Mouse (Mus musculus) MEL (cell line): ENCODE results near the gene Mrps23. TPM values are rescaled to one million over a fixed set of nuclear protein-coding genes. Genes with fewer than 3 reads are reported as not detected.

Source experiments
- DNase-seq: peaks from one replicate; pipeline ENCODE4 v3.0.0; 2011; ENCODE audit warnings: low read depth, low spot score
- H3K27ac ChIP-seq: 2 replicates; pipeline ENCODE4 v1.5.1; 2012; ENCODE audit warnings: low read depth, mild to moderate bottlenecking, control low read depth, low read length, moderate library complexity; ENCODE audit not compliant: control insufficient read depth
- H3K27me3 ChIP-seq, 2 experiments: fragments of 150-350 bp in 1 of 2; sonication (generic) in 1 of 2; 2 replicates each; pipeline ENCODE4 v1.6.1; 2012; ENCODE audit warnings: low read length in 2 of 2, mild to moderate bottlenecking in 2 of 2, improper control_type of control experiment in 1 of 2, moderate library complexity in 1 of 2; ENCODE audit not compliant: insufficient read depth in 2 of 2, control insufficient read depth in 1 of 2
- H3K36me3 ChIP-seq, 2 experiments: 2 replicates each; pipeline ENCODE4 v1.6.1; 2012 to 2014; ENCODE audit warnings: low read length in 2 of 2, improper control_type of control experiment in 1 of 2, inconsistent platforms in 1 of 2, mild to moderate bottlenecking in 1 of 2; ENCODE audit not compliant: insufficient read depth in 2 of 2, control insufficient read depth in 1 of 2
- H3K4me1 ChIP-seq, 2 experiments: fragments of 150-350 bp in 1 of 2; sonication (generic) in 1 of 2; 2 replicates each; pipeline ENCODE4 v1.6.1; 2012; ENCODE audit warnings: low read length in 2 of 2, improper control_type of control experiment in 1 of 2, mild to moderate bottlenecking in 1 of 2; ENCODE audit not compliant: insufficient read depth in 2 of 2, control insufficient read depth in 1 of 2
- H3K4me3 ChIP-seq, 2 experiments: fragments of 150-350 bp in 1 of 2; sonication (generic) in 1 of 2; 2 replicates each; pipeline ENCODE4 v1.5.1; 2012; ENCODE audit warnings: low read depth in 2 of 2, low read length in 2 of 2, mild to moderate bottlenecking in 2 of 2, moderate library complexity in 2 of 2, control low read depth in 1 of 2, improper control_type of control experiment in 1 of 2; ENCODE audit not compliant: control insufficient read depth in 1 of 2, insufficient read depth in 1 of 2
- H3K79me2 ChIP-seq: 2 replicates; pipeline ENCODE4 v1.6.1; 2012; ENCODE audit warnings: mild to moderate bottlenecking, low read length, moderate library complexity; ENCODE audit not compliant: control insufficient read depth, poor library complexity, insufficient read depth
- H3K9ac ChIP-seq: 2 replicates; pipeline ENCODE4 v1.6.1; 2012; ENCODE audit warnings: low read depth, mild to moderate bottlenecking, control low read depth, low read length, moderate library complexity; ENCODE audit not compliant: control insufficient read depth, poor library complexity, severe bottlenecking
- H3K9me3 ChIP-seq: fragments of 150-350 bp; sonication (generic); replicated peaks from 2 replicates; pipeline ENCODE4 v1.6.1; 2012; ENCODE audit warnings: mild to moderate bottlenecking, low read length, improper control_type of control experiment, moderate library complexity; ENCODE audit not compliant: insufficient read depth
- CHD1 ChIP-seq: IDR thresholded peaks from 2 replicates; pipeline ENCODE4 v1.6.1; 2012; ENCODE audit warnings: low read depth, mild to moderate bottlenecking, inconsistent platforms, low read length, improper control_type of control experiment
- CTCF ChIP-seq, 3 experiments: IDR thresholded peaks in 2 of 3; conservative IDR thresholded peaks in 1 of 3; 2 replicates each; pipeline ENCODE4 v1.5.1; 2011 to 2012; ENCODE audit warnings: low read length in 3 of 3, low read depth in 2 of 3, mild to moderate bottlenecking in 2 of 3, improper control_type of control experiment in 1 of 3, inconsistent platforms in 1 of 3, mixed read lengths in 1 of 3, moderate library complexity in 1 of 3; ENCODE audit not compliant: control insufficient read depth in 1 of 3, insufficient read depth in 1 of 3, poor library complexity in 1 of 3, severe bottlenecking in 1 of 3
- E2F4 ChIP-seq: IDR thresholded peaks from 2 replicates; pipeline ENCODE4 v1.6.1; 2011; ENCODE audit warnings: low read depth, low read length, improper control_type of control experiment, borderline replicate concordance
- ELF1 ChIP-seq: IDR thresholded peaks from 2 replicates; pipeline ENCODE4 v1.6.1; 2014; ENCODE audit warnings: low read depth, mild to moderate bottlenecking, inconsistent platforms, low read length, improper control_type of control experiment, moderate library complexity
- EP300 ChIP-seq, 2 experiments: IDR thresholded peaks; 2 replicates each; pipeline ENCODE4 v1.6.1; 2011; ENCODE audit warnings: improper control_type of control experiment in 2 of 2, low read length in 2 of 2, low read depth in 1 of 2, mild to moderate bottlenecking in 1 of 2
- GATA1 ChIP-seq: IDR thresholded peaks from 2 replicates; pipeline ENCODE4 v1.6.1; 2011; ENCODE audit warnings: low read depth, low read length, improper control_type of control experiment
- JUND ChIP-seq: IDR thresholded peaks from 2 replicates; pipeline ENCODE4 v1.6.1; 2011; ENCODE audit warnings: low read depth, mild to moderate bottlenecking, improper control_type of control experiment, low read length
- MAFK ChIP-seq: IDR thresholded peaks from 2 replicates; pipeline ENCODE4 v1.6.1; 2011; ENCODE audit warnings: low read depth, mild to moderate bottlenecking, low read length, improper control_type of control experiment, borderline replicate concordance
- MAX ChIP-seq: IDR thresholded peaks from 2 replicates; pipeline ENCODE4 v1.6.1; 2011; ENCODE audit warnings: low read length, improper control_type of control experiment
- MAZ ChIP-seq: IDR thresholded peaks from 2 replicates; pipeline ENCODE4 v1.6.1; 2012; ENCODE audit warnings: low read depth, mild to moderate bottlenecking, inconsistent platforms, low read length, improper control_type of control experiment
- MEF2A ChIP-seq: IDR thresholded peaks from 2 replicates; pipeline ENCODE4 v1.6.1; 2014; ENCODE audit warnings: low read depth, mild to moderate bottlenecking, inconsistent platforms, low read length, improper control_type of control experiment; ENCODE audit not compliant: poor library complexity, insufficient replicate concordance, severe bottlenecking; ENCODE audit errors: extremely low read depth
- MYB ChIP-seq: IDR thresholded peaks from 2 replicates; pipeline ENCODE4 v1.6.1; 2011; ENCODE audit warnings: mild to moderate bottlenecking, low read depth, low read length, improper control_type of control experiment
- MYC ChIP-seq: IDR thresholded peaks from 2 replicates; pipeline ENCODE4 v1.6.1; 2011; ENCODE audit warnings: low read depth, mild to moderate bottlenecking, low read length, improper control_type of control experiment, moderate library complexity
- NELFE ChIP-seq: IDR thresholded peaks from 2 replicates; pipeline ENCODE4 v1.6.1; 2011; ENCODE audit warnings: low read depth, low read length, improper control_type of control experiment
- POLR2A ChIP-seq, 2 experiments: IDR thresholded peaks; 2 replicates each; pipeline ENCODE4 v1.6.1; 2011 to 2012; ENCODE audit warnings: low read length in 2 of 2, mild to moderate bottlenecking in 2 of 2, control low read depth in 1 of 2, improper control_type of control experiment in 1 of 2, low read depth in 1 of 2, moderate library complexity in 1 of 2; ENCODE audit not compliant: control insufficient read depth in 1 of 2, insufficient read depth in 1 of 2, poor library complexity in 1 of 2
- POLR2AphosphoS2 ChIP-seq: IDR thresholded peaks from 2 replicates; pipeline ENCODE4 v1.6.1; 2011; ENCODE audit warnings: low read length, improper control_type of control experiment
- RAD21 ChIP-seq: IDR thresholded peaks from 2 replicates; pipeline ENCODE4 v1.6.1; 2011; ENCODE audit warnings: mild to moderate bottlenecking, low read depth, low read length, improper control_type of control experiment
- RCOR1 ChIP-seq: IDR thresholded peaks from 2 replicates; pipeline ENCODE4 v1.6.1; 2012; ENCODE audit warnings: low read depth, mild to moderate bottlenecking, inconsistent platforms, low read length, improper control_type of control experiment
- SIN3A ChIP-seq: IDR thresholded peaks from 2 replicates; pipeline ENCODE4 v1.6.1; 2012; ENCODE audit warnings: low read length, improper control_type of control experiment, inconsistent platforms
- SMC3 ChIP-seq: IDR thresholded peaks from 2 replicates; pipeline ENCODE4 v1.6.1; 2011; ENCODE audit warnings: low read depth, low read length, improper control_type of control experiment
- TAL1 ChIP-seq: IDR thresholded peaks from 2 replicates; pipeline ENCODE4 v1.6.1; 2012; ENCODE audit warnings: mild to moderate bottlenecking, inconsistent platforms, low read length, moderate library complexity, mixed read lengths
- TCF12 ChIP-seq: IDR thresholded peaks from 2 replicates; pipeline ENCODE4 v1.6.1; 2014; ENCODE audit warnings: low read depth, mild to moderate bottlenecking, inconsistent platforms, low read length, improper control_type of control experiment, moderate library complexity
- USF2 ChIP-seq, 2 experiments: IDR thresholded peaks; 2 replicates each; pipeline ENCODE4 v1.6.1; 2011 to 2012; ENCODE audit warnings: improper control_type of control experiment in 2 of 2, low read length in 2 of 2, borderline replicate concordance in 1 of 2, inconsistent platforms in 1 of 2, low read depth in 1 of 2, mild to moderate bottlenecking in 1 of 2; ENCODE audit not compliant: insufficient read depth in 1 of 2
- ZC3H11A ChIP-seq: IDR thresholded peaks from 2 replicates; pipeline ENCODE4 v1.6.1; 2012; ENCODE audit warnings: low read depth, mild to moderate bottlenecking, inconsistent platforms, low read length, improper control_type of control experiment
- ZMIZ1 ChIP-seq: IDR thresholded peaks from 2 replicates; pipeline ENCODE4 v1.6.1; 2012; ENCODE audit warnings: low read depth, mild to moderate bottlenecking, inconsistent platforms, low read length, improper control_type of control experiment, moderate library complexity
- polyA plus RNA-seq, 2 experiments: library from polyadenylated mRNA; stranded (reverse) in 1 of 2; unstranded in 1 of 2; fragments of >175 nt in 1 of 2; fragments of >200 nt in 1 of 2; gene quantifications; 2 replicates each; pipeline versions ENCODE4 v1.2.1 to v1.2.4; 2012; ENCODE audit warnings: low replicate concordance in 2 of 2, low read depth in 1 of 2; ENCODE audit not compliant: insufficient read length in 2 of 2, insufficient read depth in 1 of 2, missing spikeins in 1 of 2
- total RNA-seq: library from RNA; depleted of rRNA; stranded (reverse); fragments of 300-350 nt; gene quantifications from 2 replicates; pipeline ENCODE4 v1.2.3, GENCODE M21; 2012

Mrps23 gene
- total and polyA plus RNA-seq, 3 experiments, result 190 to 381 TPM; not detected in 1

- peaks cover 0 to 19% of the 10 kb centered on the region in 2 experiments; a peak in 3 of 4 replicates for H3K4me1 ChIP-seq
- TF ChIP-seq POLR2AphosphoS2 (no peak), MAX (peak; percentile 36; the same call in 1 of the 2 replicates), NELFE (peak; percentile 24; the same call in 1 of the 2 replicates), ZMIZ1 (no peak), MYC (0 out of 2 replicates have a peak, but pooled peaks have one; percentile 14), MYB (0 out of 2 replicates have a peak, but pooled peaks have one; percentile 2)
- H3K9me3 ChIP-seq, result no peaks in the 10 kb centered on the region
- peak; percentile 61 for DNase-seq
- H3K4me3 ChIP-seq, result peak overlapping the region; percentile 51 to 55
- peak overlapping the region; percentile 51 for H3K27ac ChIP-seq
- no peaks in the 10 kb centered on the region; the same call in 1 of the 2 replicates for H3K79me2 ChIP-seq
- H3K36me3 ChIP-seq, result peaks cover 0 to 4% of the 10 kb centered on the region in 2 experiments; a peak in 2 of 4 replicates
- peak overlapping the region; percentile 34 for H3K9ac ChIP-seq
- H3K27me3 ChIP-seq, result no peaks in the 10 kb centered on the region
Observed at GRCm38 (mm10) chr11:88164801-88165377, 39.3 kb upstream of the Mrps23 start.

- Histone ChIP-seq H3K9ac (peak overlapping the region; percentile 34), H3K9me3 (no peaks in the 10 kb centered on the region)
Observed at GRCm38 (mm10) chr11:88165683-88166364, 38.4 kb upstream of the Mrps23 start.

GRCm38 (mm10) chr11:88166471-88166870 is 37.7 kb upstream of the Mrps23 start:
- Histone ChIP-seq H3K9me3 (no peaks in the 10 kb centered on the region), H3K4me1 (peaks cover 0 to 19% of the 10 kb centered on the region in 2 experiments; a peak in 3 of 4 replicates), H3K4me3 (no peak overlapping the region), H3K79me2 (no peaks in the 10 kb centered on the region), H3K9ac (no peak overlapping the region), H3K27me3 (no peaks in the 10 kb centered on the region), H3K36me3 (peaks cover 0 to 4% of the 10 kb centered on the region in 2 experiments; a peak in 2 of 4 replicates), H3K27ac (no peak overlapping the region)
- no peak for DNase-seq
- TF ChIP-seq TAL1, result no peak
- no peak for TF ChIP-seq CHD1
- no peak for TF ChIP-seq EP300 (IDR thresholded peaks at IDR 0.05; ENCODE audit: low read depth in 1 of 2, low read length in 2 of 2)
- TF ChIP-seq POLR2A (IDR thresholded peaks at IDR 0.05; ENCODE audit: control insufficient read depth in 1 of 2, insufficient read depth in 1 of 2, low read depth in 1 of 2, low read length in 2 of 2, poor library complexity in 1 of 2), result no peak
- TF ChIP-seq ZMIZ1, result no peak
- TF ChIP-seq MAZ, result no peak
- no peak for TF ChIP-seq RCOR1
- TF ChIP-seq CTCF (IDR thresholded peaks at IDR 0.05 in 2 of 3, conservative IDR thresholded peaks at IDR 0.05 in 1 of 3; ENCODE audit: control insufficient read depth in 1 of 3, insufficient read depth in 1 of 3, low read depth in 2 of 3, low read length in 3 of 3, poor library complexity in 1 of 3, severe bottlenecking in 1 of 3), result no peak
- TF ChIP-seq MAFK, result no peak
- TF ChIP-seq SMC3, result no peak
- no peak for TF ChIP-seq NELFE
- no peak for TF ChIP-seq TCF12
- no peak for TF ChIP-seq MEF2A
- TF ChIP-seq RAD21, result no peak
- TF ChIP-seq GATA1, result no peak
- no peak for TF ChIP-seq SIN3A
- TF ChIP-seq ELF1, result no peak
- TF ChIP-seq USF2 (IDR thresholded peaks at IDR 0.05; ENCODE audit: borderline replicate concordance in 1 of 2, insufficient read depth in 1 of 2, low read depth in 1 of 2, low read length in 2 of 2), result no peak

More at GRCm38 (mm10) chr11:88165683-88166364, 38.4 kb upstream of the Mrps23 start:
- TF ChIP-seq E2F4 (no peak), MAX (no peak), USF2 (IDR thresholded peaks at IDR 0.05; ENCODE audit: borderline replicate concordance in 1 of 2, insufficient read depth in 1 of 2, low read depth in 1 of 2, low read length in 2 of 2) (no peak), ZC3H11A (no peak), JUND (no peak)
- Histone ChIP-seq H3K27ac (peak overlapping the region; percentile 51), H3K4me1 (peaks cover 0 to 19% of the 10 kb centered on the region in 2 experiments; a peak in 3 of 4 replicates), H3K79me2 (no peaks in the 10 kb centered on the region; the same call in 1 of the 2 replicates), H3K27me3 (no peaks in the 10 kb centered on the region), H3K36me3 (peaks cover 0 to 4% of the 10 kb centered on the region in 2 experiments; a peak in 2 of 4 replicates), H3K4me3 (peak overlapping the region; percentile 51 to 55)
- peak; percentile 65 for DNase-seq
